Mouse (Mus musculus): ENCODE results near the gene Itm2a. TPM values are rescaled to one million over a fixed set of nuclear protein-coding genes. Genes with fewer than 3 reads are reported as not detected.

The Itm2a gene
- 84.1 and 104 TPM in 2 replicates for polyA plus RNA-seq (2012; rRNA removed)

DNA sequence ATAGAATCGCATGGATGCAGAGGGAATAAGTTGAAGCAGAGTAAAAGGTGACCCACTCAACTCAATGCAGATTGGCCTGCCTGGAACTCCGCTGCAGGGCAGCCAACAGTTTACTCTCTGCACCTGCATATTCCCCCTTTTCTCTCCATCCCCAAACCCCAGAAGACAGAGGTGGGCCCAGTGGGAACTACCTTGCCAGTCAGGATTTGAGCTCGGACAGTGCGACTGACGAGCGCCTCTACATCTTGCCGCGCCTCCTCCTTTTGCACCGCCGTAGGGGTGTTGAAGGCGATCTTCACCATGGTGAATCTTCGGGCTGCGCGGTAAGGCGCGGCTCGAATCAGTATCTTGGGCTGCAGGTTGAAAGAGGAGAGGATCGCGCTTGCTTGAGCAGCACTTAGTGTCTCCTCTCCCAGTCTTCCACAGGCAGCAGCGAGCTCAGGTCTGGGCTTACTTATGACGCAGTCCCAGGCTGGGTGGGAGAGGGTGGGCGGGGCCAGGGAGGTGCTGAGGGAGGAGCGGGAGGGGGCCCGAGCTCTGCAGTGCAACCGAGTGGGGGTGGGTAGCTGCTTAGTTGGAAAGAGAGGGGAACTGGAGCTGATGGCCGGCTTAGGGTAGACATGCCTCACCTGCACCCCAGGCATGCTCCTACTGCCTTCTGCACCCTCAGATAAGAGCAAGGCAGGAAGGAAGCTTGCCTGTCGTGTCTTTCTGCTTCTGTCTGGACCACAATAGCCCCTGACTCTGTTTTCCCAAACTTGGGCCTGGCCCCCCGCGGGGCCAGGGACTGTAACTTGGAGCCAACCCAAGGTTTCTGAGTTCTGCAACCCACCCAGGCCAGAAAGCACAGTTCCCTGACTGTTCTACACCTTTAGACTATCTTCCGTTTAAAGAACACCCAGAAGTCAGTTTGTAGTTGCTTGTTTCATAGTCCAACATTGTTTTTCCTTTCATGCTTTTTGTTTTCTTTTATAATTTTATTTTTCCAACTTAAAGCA is at the start of gene Itm2a:
Gene Itm2a (minus strand): TSS at position 462 of the 998 bp plus-strand sequence.

Other genes with a start within 250 kb of the Itm2a start
- 0.12 and 0.27 TPM in 2 replicates for gene Gpr174, start 147.5 kb downstream of the Itm2a start, polyA plus RNA-seq (2012; rRNA removed)

Measured in central nervous system, embryonic 18 days (tissue).